ENCODE assay signal across 16 mouse cellular contexts in genomic region chr11:88624627-88625026, GRCm38 (mm10).
A peak's percentile ranks its signal among the peaks of the same experiment; 100 is the strongest.
DNase-seq lines count a peak whose midpoint lies in the region; ATAC-seq and TF ChIP-seq lines count a peak whose summit lies in the region.
"Had no signal": no experiment of that assay in that cellular context is flagged by ENCODE, and none has a peak within 500 bp of the region (broad histone marks: within the 10 kb centered on the region; RNA-seq: fewer than 3 reads in every experiment).

No protein-coding gene starts in this region.

- DNase-seq in forebrain, embryonic 10.5 days (ENCODE audit: extremely low spot score, low spot score), result no peak
- DNase-seq in forebrain, embryonic 14.5 days (ENCODE audit: low spot score), result no peak
- DNase-seq in kidney, adult 2 months, result no peak
- no peak for DNase-seq in kidney, postnatal 4 days
- DNase-seq in thymus, adult 2 months, result no peak
- DNase-seq in thymus, postnatal 4 days, result no peak
- DNase-seq in urinary bladder, adult 2 months (ENCODE audit: low spot score), result no peak
- no peak for DNase-seq in cerebellum, adult 11 months
- DNase-seq: cerebellum, adult 9-11 months; gastrocnemius, postnatal 36 days; lung, postnatal 36 days had no signal

- 81% methylated on average over 6 of the region's 6 CpGs for WGBS in forebrain, embryonic 10.5 days
- WGBS in forebrain, embryonic 14.5 days, result 56% methylated on average over 6 of the region's 6 CpGs
- 60% methylated on average over 6 of the region's 6 CpGs for WGBS in kidney, adult 2 months
- WGBS in thymus, adult 2 months, result 32% methylated on average over 6 of the region's 6 CpGs

- H3K4me2 ChIP-seq in forebrain, embryonic 14.5 days (ENCODE audit: low read length), result no peak overlapping the region
- H3K4me2 ChIP-seq: embryonic facial prominence, embryonic 15.5 days; heart, embryonic 12.5 days; hindbrain, embryonic 12.5 days had no signal

- peak overlapping the region; percentile 95; the same call in 1 of the 2 replicates for H3K27ac ChIP-seq in forebrain, embryonic 10.5 days
- H3K27ac ChIP-seq in forebrain, embryonic 14.5 days (ENCODE audit: low read depth, low read length), result no peak overlapping the region
- 0 out of 2 replicates have a peak overlapping the region, but pooled peaks have one; percentile 7 for H3K27ac ChIP-seq in kidney, adult 2 months (ENCODE audit: insufficient read depth, low read depth, low read length)
- H3K27ac ChIP-seq in thymus, adult 2 months (ENCODE audit: control insufficient read depth, insufficient read depth, low read length), result peak overlapping the region; percentile 56; the same call in 1 of the 2 replicates
- H3K27ac ChIP-seq: embryonic facial prominence, embryonic 15.5 days; hindbrain, embryonic 12.5 days had no signal

- no peak for ATAC-seq in forebrain, embryonic 14.5 days
- ATAC-seq: intestine, embryonic 16.5 days; Patski had no signal

- H3K4me3 ChIP-seq in forebrain, embryonic 10.5 days, result no peak overlapping the region
- no peak overlapping the region for H3K4me3 ChIP-seq in forebrain, embryonic 14.5 days (ENCODE audit: low read depth, low read length)
- H3K4me3 ChIP-seq in kidney, adult 2 months (ENCODE audit: insufficient read depth, low read depth, low read length), result no peak overlapping the region
- no peak overlapping the region for H3K4me3 ChIP-seq in thymus, adult 2 months (ENCODE audit: control insufficient read depth, insufficient read depth, low read length)
- H3K4me3 ChIP-seq: embryonic facial prominence, embryonic 15.5 days; heart, embryonic 12.5 days; hindbrain, embryonic 12.5 days had no signal

- no peak for TF ChIP-seq CTCF in kidney, adult 2 months (conservative IDR thresholded peaks at IDR 0.05; ENCODE audit: insufficient read depth, insufficient read length, low read depth, low read length)
- no peak for TF ChIP-seq CTCF in thymus, adult 2 months (IDR thresholded peaks at IDR 0.05; ENCODE audit: borderline replicate concordance, control insufficient read depth, extremely low read depth, insufficient read depth, low read length, poor library complexity)

- peaks cover 100% of the 10 kb centered on the region for H3K4me1 ChIP-seq in forebrain, embryonic 10.5 days
- peaks cover 74% of the 10 kb centered on the region for H3K4me1 ChIP-seq in forebrain, embryonic 14.5 days (ENCODE audit: control insufficient read depth, insufficient read depth, low read length)
- H3K4me1 ChIP-seq in kidney, adult 2 months (ENCODE audit: control insufficient read depth, insufficient read depth, low read length), result peaks cover 75% of the 10 kb centered on the region
- H3K4me1 ChIP-seq in thymus, adult 2 months (replicated peaks; ENCODE audit: control insufficient read depth, insufficient read depth, low read length), result peaks cover 80% of the 10 kb centered on the region

- TF ChIP-seq POLR2A in kidney, adult 2 months (IDR thresholded peaks at IDR 0.05; ENCODE audit: low read depth, low read length), result no peak
- TF ChIP-seq POLR2A in thymus, adult 2 months (IDR thresholded peaks at IDR 0.05; ENCODE audit: control insufficient read depth, extremely low read depth, insufficient read depth, low read length, poor library complexity), result no peak

- H3K27me3 ChIP-seq in forebrain, embryonic 10.5 days (ENCODE audit: poor library complexity, severe bottlenecking), result no peaks in the 10 kb centered on the region
- no peaks in the 10 kb centered on the region for H3K27me3 ChIP-seq in forebrain, embryonic 14.5 days (replicated peaks; ENCODE audit: control insufficient read depth, insufficient read depth, low read length)
- no peaks in the 10 kb centered on the region for H3K27me3 ChIP-seq in kidney, adult 2 months (replicated peaks; ENCODE audit: control insufficient read depth, insufficient read depth, low read length)
- H3K27me3 ChIP-seq in thymus, adult 2 months (ENCODE audit: control insufficient read depth, insufficient read depth, low read length), result no peaks in the 10 kb centered on the region
- H3K27me3 ChIP-seq: embryonic facial prominence, embryonic 15.5 days; heart, embryonic 12.5 days; hindbrain, embryonic 12.5 days; Patski had no signal

- H3K9ac ChIP-seq in forebrain, embryonic 14.5 days (ENCODE audit: low read length), result no peak overlapping the region
- H3K9ac ChIP-seq: embryonic facial prominence, embryonic 15.5 days; heart, embryonic 12.5 days; hindbrain, embryonic 12.5 days had no signal

- H3K36me3 ChIP-seq in forebrain, embryonic 10.5 days (replicated peaks), result peaks cover 27% of the 10 kb centered on the region
- no peaks in the 10 kb centered on the region for H3K36me3 ChIP-seq in forebrain, embryonic 14.5 days (ENCODE audit: control insufficient read depth, insufficient read depth, low read length)
- H3K36me3 ChIP-seq in kidney, adult 2 months (ENCODE audit: control insufficient read depth, insufficient read depth, low read length), result no peaks in the 10 kb centered on the region
- no peaks in the 10 kb centered on the region for H3K36me3 ChIP-seq in thymus, adult 2 months (ENCODE audit: control insufficient read depth, insufficient read depth, low read length)
- H3K36me3 ChIP-seq: embryonic facial prominence, embryonic 15.5 days; heart, embryonic 12.5 days; hindbrain, embryonic 12.5 days had no signal

- no peaks in the 10 kb centered on the region for H3K9me3 ChIP-seq in forebrain, embryonic 10.5 days
- H3K9me3 ChIP-seq in forebrain, embryonic 14.5 days (replicated peaks; ENCODE audit: control insufficient read depth, low read length), result no peaks in the 10 kb centered on the region
- H3K9me3 ChIP-seq: embryonic facial prominence, embryonic 15.5 days; heart, embryonic 12.5 days; hindbrain, embryonic 12.5 days had no signal
